Mouse (Mus musculus): ENCODE results near the gene Uchl4. TPM values are rescaled to one million over a fixed set of nuclear protein-coding genes. Genes with fewer than 3 reads are reported as not detected.

Uchl4 gene
- polyA plus RNA-seq, 1 experiment from 2014 or later: 1.7 TPM

DNA sequence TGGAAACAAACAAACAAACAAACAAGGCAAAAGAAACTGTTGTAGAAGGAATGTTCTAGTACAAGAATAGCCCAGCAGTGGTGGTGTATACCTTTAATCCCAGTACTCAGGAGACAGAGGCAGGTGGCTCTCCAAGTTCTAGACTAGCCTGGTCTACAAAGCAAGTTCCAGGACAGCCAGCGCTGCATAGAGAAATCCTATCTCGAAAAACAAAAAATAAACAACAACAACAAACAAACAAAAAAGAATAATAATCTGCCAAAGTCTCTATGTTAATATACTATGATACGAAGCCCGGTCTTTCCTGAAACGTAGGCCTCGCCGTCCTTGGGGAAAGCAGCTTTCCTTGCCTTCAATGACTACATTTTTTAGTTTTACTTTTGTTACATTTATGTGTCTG, 1.1 kb downstream of the Uchl4 start:
- ATAC-seq (ENCODE audit: insufficient read depth, low FRiP score, low TSS enrichment) (no peak), DNase-seq (ENCODE audit: low spot score) (no peak)
- Histone ChIP-seq H3K4me2 (ENCODE audit: low read depth) (no peak overlapping the region), H3K4me1 (ENCODE audit: control insufficient read depth, insufficient read depth, low read length) (peaks cover 18% of the 10 kb centered on the region), H3K9ac (ENCODE audit: low read length) (no peak overlapping the region), H3K27me3 (ENCODE audit: control insufficient read depth, insufficient read depth, low read length) (no peaks in the 10 kb centered on the region), H3K36me3 (ENCODE audit: control insufficient read depth, insufficient read depth, low read length) (no peaks in the 10 kb centered on the region), H3K27ac (ENCODE audit: low read depth, low read length) (no peak overlapping the region), H3K4me3 (ENCODE audit: low read depth, low read length) (no peak overlapping the region), H3K9me3 (ENCODE audit: control insufficient read depth, low read length) (no peaks in the 10 kb centered on the region)
- WGBS: 95% methylated on average over 7 of the region's 7 CpGs

DNA sequence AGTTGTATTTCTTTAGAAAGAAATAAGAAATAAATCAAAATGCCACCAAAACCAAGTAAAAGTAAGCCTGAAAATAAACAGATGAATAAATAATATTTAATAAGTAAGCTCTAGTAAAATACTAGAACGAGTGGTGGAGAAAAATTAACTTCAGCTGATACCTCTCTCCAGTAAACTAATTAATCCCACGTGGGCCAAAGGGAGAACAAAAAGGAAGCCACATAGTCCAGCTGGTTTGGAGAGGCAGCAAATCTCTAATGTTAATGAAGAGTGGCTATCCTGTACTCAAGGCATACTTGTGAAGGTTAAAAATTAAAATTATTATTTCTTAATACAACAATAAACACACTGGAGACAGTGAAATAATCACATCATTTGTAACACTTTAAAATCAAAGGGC, 5.1 kb downstream of the Uchl4 start:
- Histone ChIP-seq H3K9me3 (ENCODE audit: control insufficient read depth, low read length) (no peaks in the 10 kb centered on the region), H3K27me3 (ENCODE audit: control insufficient read depth, insufficient read depth, low read length) (no peaks in the 10 kb centered on the region), H3K4me2 (ENCODE audit: low read depth) (no peak overlapping the region), H3K4me3 (ENCODE audit: low read depth, low read length) (no peak overlapping the region), H3K27ac (ENCODE audit: low read depth, low read length) (no peak overlapping the region), H3K4me1 (ENCODE audit: control insufficient read depth, insufficient read depth, low read length) (no peaks in the 10 kb centered on the region; the same call in 1 of the 2 replicates), H3K36me3 (ENCODE audit: control insufficient read depth, insufficient read depth, low read length) (no peaks in the 10 kb centered on the region), H3K9ac (ENCODE audit: low read length) (no peak overlapping the region)
- WGBS: 49% methylated on average over 2 of the region's 2 CpGs
- no peak for DNase-seq (ENCODE audit: low spot score)
- ATAC-seq (ENCODE audit: insufficient read depth, low FRiP score, low TSS enrichment): no peak

DNA sequence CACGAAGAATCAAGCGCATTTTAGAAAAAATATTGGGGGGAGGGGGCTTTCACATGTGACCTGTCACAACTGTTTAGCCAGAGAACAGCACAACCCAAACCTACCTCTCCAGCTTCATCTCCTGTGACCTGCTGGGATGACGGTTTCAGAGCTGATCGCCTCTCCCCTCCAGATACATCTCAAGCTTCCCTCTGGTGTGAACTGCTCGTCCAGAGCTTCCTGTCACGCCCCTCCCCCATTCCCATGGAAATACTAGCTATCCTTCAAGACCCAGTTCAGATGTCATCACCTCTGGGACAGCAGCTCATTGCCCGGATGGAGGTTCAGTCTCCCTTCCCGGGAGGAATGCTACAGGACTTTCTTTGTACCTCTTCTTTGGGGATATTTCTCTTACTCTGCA, 5.7 kb downstream of the Uchl4 start:
- Histone ChIP-seq H3K9ac (ENCODE audit: low read length) (no peak overlapping the region; the same call in 1 of the 2 replicates), H3K36me3 (ENCODE audit: control insufficient read depth, insufficient read depth, low read length) (no peaks in the 10 kb centered on the region), H3K4me1 (ENCODE audit: control insufficient read depth, insufficient read depth, low read length) (no peaks in the 10 kb centered on the region; the same call in 1 of the 2 replicates), H3K4me2 (ENCODE audit: low read depth) (0 out of 2 replicates have a peak overlapping the region, but pooled peaks have one; percentile 6), H3K4me3 (ENCODE audit: low read depth, low read length) (no peak overlapping the region), H3K27ac (ENCODE audit: low read depth, low read length) (no peak overlapping the region), H3K9me3 (ENCODE audit: control insufficient read depth, low read length) (no peaks in the 10 kb centered on the region), H3K27me3 (ENCODE audit: control insufficient read depth, insufficient read depth, low read length) (no peaks in the 10 kb centered on the region)
- ATAC-seq (ENCODE audit: insufficient read depth, low FRiP score, low TSS enrichment) (no peak), DNase-seq (ENCODE audit: low spot score) (peak; percentile 35)
- WGBS: 47% methylated on average over 8 of the region's 8 CpGs

DNA sequence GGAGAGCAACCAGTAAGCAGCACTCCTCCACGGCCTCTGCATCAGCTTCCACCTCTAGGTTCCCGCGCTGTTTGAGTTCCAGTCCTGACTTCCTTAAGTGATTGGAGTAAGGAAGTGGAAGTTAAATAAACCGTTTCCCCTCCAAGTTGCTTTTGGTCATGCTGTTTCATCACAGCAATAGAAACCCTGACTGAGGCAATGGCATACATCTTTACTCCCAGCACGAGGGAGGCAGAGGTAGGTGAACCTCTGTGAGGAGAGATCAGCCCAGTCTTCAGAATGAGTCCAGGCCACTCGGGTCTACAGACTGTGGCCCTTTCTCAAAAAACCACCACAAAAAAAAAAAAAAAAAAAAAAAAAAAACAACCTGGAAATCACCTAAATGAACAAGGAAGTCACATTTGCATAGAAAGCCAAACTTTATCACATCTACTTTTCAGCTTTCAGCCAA, 7.4 kb downstream of the Uchl4 start:
- Histone ChIP-seq H3K27me3 (ENCODE audit: control insufficient read depth, insufficient read depth, low read length) (no peaks in the 10 kb centered on the region), H3K36me3 (ENCODE audit: control insufficient read depth, insufficient read depth, low read length) (no peaks in the 10 kb centered on the region), H3K9me3 (ENCODE audit: control insufficient read depth, low read length) (no peaks in the 10 kb centered on the region), H3K4me1 (ENCODE audit: control insufficient read depth, insufficient read depth, low read length) (no peaks in the 10 kb centered on the region; the same call in 1 of the 2 replicates), H3K4me2 (ENCODE audit: low read depth) (no peak overlapping the region), H3K4me3 (ENCODE audit: low read depth, low read length) (no peak overlapping the region), H3K27ac (ENCODE audit: low read depth, low read length) (no peak overlapping the region), H3K9ac (ENCODE audit: low read length) (no peak overlapping the region)
- WGBS: 82% methylated on average over 6 of the region's 6 CpGs
- no peak for DNase-seq (ENCODE audit: low spot score)
- no peak for ATAC-seq (ENCODE audit: insufficient read depth, low FRiP score, low TSS enrichment)

DNA sequence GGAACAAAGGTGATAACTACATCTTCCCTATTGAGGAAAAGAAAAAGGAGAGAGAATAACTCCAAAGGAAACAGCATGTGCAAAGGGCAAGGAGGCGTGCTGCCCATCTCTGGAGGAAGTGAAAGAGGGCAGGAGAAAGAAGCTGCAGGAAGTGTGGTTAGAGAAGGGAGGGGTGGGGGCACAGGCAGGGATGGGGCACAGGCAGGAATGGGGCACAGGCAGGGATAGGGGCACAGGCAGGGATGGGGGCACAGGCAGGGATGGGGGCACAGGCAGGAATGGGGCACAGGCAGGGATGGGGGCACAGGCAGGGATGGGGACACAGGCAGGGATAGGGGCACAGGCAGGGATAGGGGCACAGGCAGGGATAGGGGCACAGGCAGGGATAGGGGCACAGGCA, 14.4 kb downstream of the Uchl4 start:
- H3K4me3 ChIP-seq (ENCODE audit: low read depth, low read length): no peak overlapping the region
- H3K9ac ChIP-seq (ENCODE audit: low read length): no peak overlapping the region
- peaks cover 5% of the 10 kb centered on the region; the same call in 1 of the 2 replicates for H3K4me1 ChIP-seq (ENCODE audit: control insufficient read depth, insufficient read depth, low read length)
- H3K27me3 ChIP-seq (ENCODE audit: control insufficient read depth, insufficient read depth, low read length): no peaks in the 10 kb centered on the region
- DNase-seq (ENCODE audit: low spot score): no peak
- WGBS: 80% methylated on average over 1 of the region's 1 CpGs
- no peak for ATAC-seq (ENCODE audit: insufficient read depth, low FRiP score, low TSS enrichment)
- no peak overlapping the region for H3K27ac ChIP-seq (ENCODE audit: low read depth, low read length)
- no peaks in the 10 kb centered on the region for H3K36me3 ChIP-seq (ENCODE audit: control insufficient read depth, insufficient read depth, low read length)
- H3K9me3 ChIP-seq (ENCODE audit: control insufficient read depth, low read length): no peaks in the 10 kb centered on the region
- no peak overlapping the region for H3K4me2 ChIP-seq (ENCODE audit: low read depth)

DNA sequence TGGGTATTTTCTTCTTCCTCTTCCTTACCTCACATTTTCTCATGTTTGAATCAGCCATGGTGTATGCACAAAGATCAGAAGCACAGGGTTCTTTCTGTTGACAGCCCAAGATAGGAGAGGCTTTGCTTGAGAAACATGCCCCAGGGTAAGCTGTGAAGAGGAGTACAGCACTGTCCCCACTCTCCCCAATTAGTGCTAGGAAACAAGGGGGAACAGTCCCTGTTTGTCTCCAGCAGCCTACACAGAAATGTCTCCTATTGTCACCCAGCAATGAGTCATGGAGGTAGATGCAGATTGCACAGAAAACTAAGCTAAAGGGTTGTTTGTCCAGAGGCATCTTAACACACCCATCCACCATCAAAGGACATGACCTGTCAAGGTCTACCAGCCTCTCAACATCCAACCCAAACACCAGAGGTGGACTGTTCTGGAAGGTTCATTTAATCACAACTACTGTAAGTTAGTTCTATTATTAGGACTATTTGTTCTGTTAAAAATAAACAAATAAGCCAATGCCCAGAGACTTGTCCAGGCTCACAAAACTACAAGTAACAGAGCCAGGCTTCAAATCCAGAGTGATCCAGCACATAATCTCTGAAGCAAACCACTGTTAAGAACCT, 15.2 kb downstream of the Uchl4 start:
- H3K27me3 ChIP-seq (ENCODE audit: control insufficient read depth, insufficient read depth, low read length): no peaks in the 10 kb centered on the region
- no peak for DNase-seq (ENCODE audit: low spot score)
- peaks cover 5% of the 10 kb centered on the region; the same call in 1 of the 2 replicates for H3K4me1 ChIP-seq (ENCODE audit: control insufficient read depth, insufficient read depth, low read length)
- H3K27ac ChIP-seq (ENCODE audit: low read depth, low read length): no peak overlapping the region
- no peak for ATAC-seq (ENCODE audit: insufficient read depth, low FRiP score, low TSS enrichment)
- H3K36me3 ChIP-seq (ENCODE audit: control insufficient read depth, insufficient read depth, low read length): no peaks in the 10 kb centered on the region
- no peak overlapping the region for H3K4me2 ChIP-seq (ENCODE audit: low read depth)
- no peak overlapping the region for H3K9ac ChIP-seq (ENCODE audit: low read length)
- no peaks in the 10 kb centered on the region for H3K9me3 ChIP-seq (ENCODE audit: control insufficient read depth, low read length)
- H3K4me3 ChIP-seq (ENCODE audit: low read depth, low read length): no peak overlapping the region

DNA sequence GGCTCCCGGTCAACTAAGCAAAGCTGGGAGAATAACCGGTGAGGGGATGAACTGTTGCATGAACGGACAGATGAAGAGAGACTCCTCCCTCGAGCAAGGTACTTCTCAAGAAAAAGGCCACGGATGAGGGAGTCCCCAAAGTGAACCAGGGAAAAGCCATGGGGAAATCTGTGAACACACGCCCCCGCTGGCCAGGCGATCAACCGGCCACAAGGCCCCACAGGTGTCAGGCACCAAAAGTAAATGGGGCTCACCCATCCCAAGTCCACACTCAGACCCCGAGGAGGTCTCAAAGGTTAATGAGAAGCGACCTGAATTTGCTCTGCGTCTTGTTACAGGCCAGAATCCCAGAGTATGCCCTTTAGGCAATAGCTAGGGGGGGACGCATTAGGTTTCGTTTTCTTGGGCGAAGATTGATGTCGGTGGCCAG, 17.6 kb downstream of the Uchl4 start:
- peak overlapping the region; percentile 78 for H3K4me2 ChIP-seq (ENCODE audit: low read depth)

DNA sequence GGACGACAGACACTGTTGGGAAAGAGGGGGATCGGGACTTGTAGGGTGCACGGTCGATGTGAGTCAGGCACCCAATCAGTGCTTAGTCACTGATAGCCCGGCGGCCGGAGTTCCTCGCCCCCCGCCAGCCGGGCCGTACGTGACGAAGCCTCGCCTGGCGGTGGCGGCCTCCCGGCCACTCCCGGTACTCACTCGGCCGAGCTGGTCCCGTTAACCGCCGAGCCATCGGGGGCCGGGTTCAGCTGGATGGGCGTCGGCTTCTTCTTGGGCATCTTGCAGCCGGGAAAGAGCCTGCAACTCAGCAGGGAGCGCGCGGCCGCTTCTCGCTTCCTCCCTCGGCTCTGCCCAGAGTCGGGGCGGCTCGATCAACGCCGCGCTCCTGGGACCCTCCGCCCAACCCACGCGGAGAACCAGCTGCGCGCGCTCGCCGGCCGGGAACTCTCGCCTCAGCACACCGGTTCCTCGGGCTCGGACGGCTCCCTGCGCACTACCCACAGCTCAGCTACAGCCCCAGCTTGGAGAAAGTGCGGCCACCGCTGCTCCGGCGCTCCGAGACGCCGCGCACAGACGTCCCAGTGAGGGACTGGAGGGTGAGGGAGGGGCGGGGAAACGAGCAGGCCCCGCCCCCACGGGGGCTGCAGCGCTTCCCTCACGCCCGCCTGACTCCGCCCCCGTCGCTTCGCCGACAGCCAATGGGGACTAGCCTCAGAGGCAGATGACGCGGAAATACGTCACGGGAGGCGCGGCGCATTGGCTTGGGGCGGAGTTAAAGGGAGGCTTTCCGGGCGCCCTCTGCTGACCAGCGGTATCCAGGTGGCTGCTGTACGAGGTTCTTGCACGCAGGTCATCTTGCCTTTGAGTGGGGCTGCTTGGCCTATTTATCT, 18.3 kb downstream of the Uchl4 start, which contains the start of gene Map2k1:
Map2k1 (minus strand) TSS at position 611 of the 884 bp plus-strand sequence.
- Histone ChIP-seq H3K4me1 (ENCODE audit: control insufficient read depth, insufficient read depth, low read length) (peaks cover 5% of the 10 kb centered on the region; the same call in 1 of the 2 replicates), H3K9ac (ENCODE audit: low read length) (peak within 1 kb of the TSS; percentile 82), H3K9me3 (ENCODE audit: control insufficient read depth, low read length) (no peaks in the 10 kb centered on the region), H3K4me2 (ENCODE audit: low read depth) (peak within 1 kb of the TSS; percentile 78), H3K36me3 (ENCODE audit: control insufficient read depth, insufficient read depth, low read length) (no peaks in the 10 kb centered on the region), H3K27ac (ENCODE audit: low read depth, low read length) (peak within 1 kb of the TSS; percentile 75), H3K27me3 (ENCODE audit: control insufficient read depth, insufficient read depth, low read length) (no peaks in the 10 kb centered on the region), H3K4me3 (ENCODE audit: low read depth, low read length) (peak within 1 kb of the TSS; percentile 87)
- DNase-seq (ENCODE audit: low spot score): peak; percentile 100
- ATAC-seq (ENCODE audit: insufficient read depth, low FRiP score, low TSS enrichment): peak; percentile 96
- WGBS: under 1% methylated on average over 86 of the region's 89 CpGs

More for the DNA sequence above, 17.6 kb downstream of the Uchl4 start:
- DNase-seq (ENCODE audit: low spot score) (peak; percentile 42), ATAC-seq (ENCODE audit: insufficient read depth, low FRiP score, low TSS enrichment) (no peak)
- Histone ChIP-seq H3K9me3 (ENCODE audit: control insufficient read depth, low read length) (no peaks in the 10 kb centered on the region), H3K4me1 (ENCODE audit: control insufficient read depth, insufficient read depth, low read length) (peaks cover 5% of the 10 kb centered on the region; the same call in 1 of the 2 replicates), H3K4me3 (ENCODE audit: low read depth, low read length) (peak overlapping the region; percentile 87), H3K27me3 (ENCODE audit: control insufficient read depth, insufficient read depth, low read length) (no peaks in the 10 kb centered on the region), H3K27ac (ENCODE audit: low read depth, low read length) (peak overlapping the region; percentile 75; the same call in 1 of the 2 replicates), H3K36me3 (ENCODE audit: control insufficient read depth, insufficient read depth, low read length) (no peaks in the 10 kb centered on the region), H3K9ac (ENCODE audit: low read length) (peak overlapping the region; percentile 82)
- WGBS: under 1% methylated on average over 16 of the region's 16 CpGs
